ENCODE assay signal across 8 mouse cellular contexts in genomic region chr2:125428811-125429438, GRCm38 (mm10).
A peak's percentile ranks its signal among the peaks of the same experiment; 100 is the strongest.
DNase-seq lines count a peak whose midpoint lies in the region; ATAC-seq lines count a peak whose summit lies in the region.
"Had no signal": no experiment of that assay in that cellular context is flagged by ENCODE, and none has a peak within 500 bp of the region (broad histone marks: within the 10 kb centered on the region; RNA-seq: fewer than 3 reads in every experiment).

No protein-coding gene starts in this region.

- peaks cover 39% of the 10 kb centered on the region for H3K4me1 ChIP-seq in embryonic facial prominence, embryonic 12.5 days
- no peaks in the 10 kb centered on the region for H3K4me1 ChIP-seq in midbrain, embryonic 16.5 days (ENCODE audit: control insufficient read depth, insufficient read depth, low read length)

- no peaks in the 10 kb centered on the region for H3K27me3 ChIP-seq in embryonic facial prominence, embryonic 12.5 days
- H3K27me3 ChIP-seq in midbrain, embryonic 16.5 days (ENCODE audit: control insufficient read depth, insufficient read depth, low read depth, low read length) = no peaks in the 10 kb centered on the region

- no peak overlapping the region for H3K4me2 ChIP-seq in embryonic facial prominence, embryonic 12.5 days (replicated peaks)
- H3K4me2 ChIP-seq in midbrain, embryonic 16.5 days (ENCODE audit: low read length) = no peak overlapping the region
- H3K4me2 ChIP-seq: lung, embryonic 14.5 days had no signal

- ATAC-seq in embryonic facial prominence, embryonic 12.5 days (ENCODE audit: insufficient number of reproducible peaks, insufficient read depth, low FRiP score, low TSS enrichment) = 0 out of 2 replicates have a peak, but pooled peaks have one; percentile 22
- no peak for ATAC-seq in midbrain, embryonic 16.5 days

- WGBS in embryonic facial prominence, embryonic 12.5 days = 46% methylated on average over 10 of the region's 10 CpGs
- 87% methylated on average over 10 of the region's 10 CpGs for WGBS in midbrain, embryonic 16.5 days

- DNase-seq in heart, adult 11 months = peak; percentile 94
- DNase-seq in heart, postnatal 25 days (ENCODE audit: low spot score) = no peak
- peak; percentile 50 for DNase-seq in NIH3T3 (ENCODE audit: low read depth)
- DNase-seq in kidney, postnatal 14 days = peak; percentile 37
- no peak for DNase-seq in spleen, adult 12 weeks (ENCODE audit: low spot score)
- DNase-seq: lung, embryonic 14.5 days had no signal

- no peak overlapping the region for H3K9ac ChIP-seq in embryonic facial prominence, embryonic 12.5 days
- no peak overlapping the region for H3K9ac ChIP-seq in midbrain, embryonic 16.5 days (ENCODE audit: low read depth, low read length)
- H3K9ac ChIP-seq: lung, embryonic 14.5 days had no signal

- no peak overlapping the region for H3K4me3 ChIP-seq in embryonic facial prominence, embryonic 12.5 days
- no peak overlapping the region for H3K4me3 ChIP-seq in midbrain, embryonic 16.5 days (ENCODE audit: low read depth, low read length)

- H3K27ac ChIP-seq in embryonic facial prominence, embryonic 12.5 days = 0 out of 2 replicates have a peak overlapping the region, but pooled peaks have one; percentile 52
- no peak overlapping the region for H3K27ac ChIP-seq in midbrain, embryonic 16.5 days (ENCODE audit: low read length)

- intact Hi-C loops in heart, postnatal 25 days (cut with DNase I) = no loop called here

- H3K36me3 ChIP-seq in embryonic facial prominence, embryonic 12.5 days = no peaks in the 10 kb centered on the region
- H3K36me3 ChIP-seq in midbrain, embryonic 16.5 days (ENCODE audit: control insufficient read depth, insufficient read depth, low read length) = no peaks in the 10 kb centered on the region

- H3K9me3 ChIP-seq in embryonic facial prominence, embryonic 12.5 days = no peaks in the 10 kb centered on the region
- H3K9me3 ChIP-seq in midbrain, embryonic 16.5 days (replicated peaks; ENCODE audit: control insufficient read depth, low read length, poor library complexity, severe bottlenecking) = no peaks in the 10 kb centered on the region

Comparison
In these comparisons a context has a peak if more than half of its experiments do, and no peak if none do; other contexts are left out.
1. DNase-seq: peak in heart, adult 11 months (single experiment), NIH3T3 (single experiment) and kidney, postnatal 14 days (single experiment); none in heart, postnatal 25 days (single experiment) and spleen, adult 12 weeks (single experiment).